Mouse (Mus musculus): ENCODE measurements around the gene Plac9a.
"Not testable (repeated sequence)": the region's sequence is repeated elsewhere in the genome, so short reads cannot be mapped to it uniquely, and the experiment has no call there.

The Plac9a gene

DNA sequence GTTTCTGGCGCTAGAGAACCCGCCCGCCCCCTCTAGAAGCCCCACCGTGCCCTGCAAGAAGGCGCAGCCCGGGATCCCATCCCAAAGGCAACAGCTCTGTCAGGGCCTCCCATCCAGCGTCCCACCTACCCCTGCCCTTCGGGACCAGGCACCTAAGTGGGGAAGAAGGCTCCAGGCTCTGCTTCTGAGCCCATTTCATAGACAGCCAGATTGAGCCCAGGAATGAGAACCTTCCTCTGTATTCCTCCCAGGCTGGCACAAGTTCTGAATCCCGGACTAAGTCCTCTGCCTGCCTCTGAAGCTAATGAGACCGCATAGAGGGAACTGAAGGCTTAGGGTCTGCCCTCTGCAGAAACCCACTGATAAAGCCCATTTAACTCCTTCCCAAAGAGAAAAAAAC lies at the start of gene Plac9a:
Gene Plac9a, minus strand, starts transcription at position 101 of the 400 bp plus-strand sequence.
- not testable (repeated sequence) for DNase-seq (ENCODE audit: low read depth, low spot score)

DNA sequence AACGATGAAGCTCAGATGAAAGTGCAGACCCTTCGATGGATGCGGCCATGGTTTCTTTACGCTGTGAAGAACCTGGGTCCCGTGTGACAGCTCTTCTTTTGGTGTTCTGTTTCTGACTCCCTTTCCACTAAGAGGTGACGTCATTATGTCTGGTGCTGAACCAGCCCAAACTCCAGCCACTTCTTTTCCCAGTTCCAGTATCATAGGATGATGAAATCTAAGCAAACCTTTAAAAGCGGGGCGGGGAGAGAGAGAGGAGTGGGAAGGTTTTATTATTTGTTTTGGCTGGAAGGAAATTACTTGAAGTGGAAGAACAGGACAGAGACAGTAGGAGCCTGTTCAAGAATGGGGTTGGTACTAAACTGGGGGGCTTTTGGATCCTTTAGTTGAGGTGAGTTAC lies 35.1 kb upstream of the Plac9a start, which contains the start of gene Cphx1:
Gene Cphx1, plus strand, starts transcription at position 301 of the 400 bp plus-strand sequence.
- not testable (repeated sequence) for DNase-seq (ENCODE audit: low read depth, low spot score)

DNA sequence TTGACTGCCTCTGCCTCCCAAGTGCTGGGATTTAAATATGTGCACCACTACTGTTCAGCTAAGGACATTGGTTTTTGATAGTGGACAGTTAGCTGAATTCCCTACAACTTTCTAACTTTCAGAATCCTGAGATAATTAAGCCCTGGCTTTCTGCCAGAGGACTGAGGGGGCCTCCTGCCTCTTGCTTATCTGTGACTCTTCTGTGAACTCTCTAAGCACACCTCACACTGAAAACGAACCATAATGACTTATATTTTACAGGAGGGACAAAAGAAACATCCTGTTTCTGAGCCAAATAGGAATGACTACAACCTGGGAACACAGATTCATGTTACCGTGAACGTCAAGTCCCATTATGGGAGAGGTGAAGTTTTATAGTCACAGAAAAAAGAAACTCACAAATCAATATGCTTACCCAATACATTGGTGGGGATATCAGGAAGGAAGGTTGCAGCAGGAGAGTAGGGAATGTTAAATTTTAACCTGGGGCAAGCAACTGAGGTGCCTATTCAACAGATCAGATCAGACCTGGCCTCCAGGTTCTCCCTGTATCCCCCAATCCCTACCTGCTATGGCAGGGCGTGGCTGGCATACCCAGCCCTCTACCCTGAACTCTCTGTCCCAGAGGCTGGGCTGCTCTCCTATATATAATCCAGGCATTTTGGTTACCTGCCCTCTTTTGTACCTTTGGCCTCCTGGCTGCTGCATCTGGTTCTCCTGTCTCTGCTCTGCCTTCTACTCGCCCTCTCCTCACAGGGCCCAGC lies 34.1 kb upstream of the Plac9a start:
- DNase-seq (ENCODE audit: low read depth, low spot score) = not testable (repeated sequence)

- DNase-seq (ENCODE audit: low read depth, low spot score) = not testable (repeated sequence)
Measured at GRCm38 (mm10) chr14:25927562-25927881, 24.6 kb upstream of the Plac9a start, which contains the start of gene Tmem254a. Tmem254a (minus strand) TSS chr14:25927672.

- DNase-seq (ENCODE audit: low read depth, low spot score) = not testable (repeated sequence)
Measured at GRCm38 (mm10) chr14:25926814-25927561, 24.1 kb upstream of the Plac9a start.

- DNase-seq (ENCODE audit: low read depth, low spot score) = not testable (repeated sequence)
Measured at GRCm38 (mm10) chr14:25918427-25919170, 15.7 kb upstream of the Plac9a start.

- not testable (repeated sequence) for DNase-seq (ENCODE audit: low read depth, low spot score)
Measured at GRCm38 (mm10) chr14:25908976-25909375, 6.1 kb upstream of the Plac9a start.

DNA sequence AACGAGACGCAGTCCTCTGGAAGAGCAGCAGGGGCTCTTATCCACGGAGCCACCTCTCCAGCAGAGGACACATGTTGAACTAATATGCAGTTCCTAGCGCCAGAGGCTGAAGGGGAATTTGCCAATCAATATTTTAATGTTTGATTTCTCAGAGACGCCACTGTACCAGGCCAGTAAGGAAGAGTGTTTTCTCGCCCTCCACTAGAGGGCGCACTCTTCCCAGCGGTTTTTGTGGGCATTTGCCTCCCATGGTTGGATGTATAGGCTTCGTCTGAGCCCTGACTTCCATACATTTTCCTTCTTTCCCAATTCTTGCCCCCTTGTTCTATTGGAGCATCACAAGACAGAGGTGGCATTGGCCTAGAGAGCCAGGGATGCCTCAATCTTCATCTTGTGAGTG lies 4.4 kb upstream of the Plac9a start:
- not testable (repeated sequence) for DNase-seq (ENCODE audit: low read depth, low spot score)

- not testable (repeated sequence) for DNase-seq (ENCODE audit: low read depth, low spot score)
Measured at GRCm38 (mm10) chr14:25905243-25905642, 2.3 kb upstream of the Plac9a start.

GRCm38 (mm10) chr14:25895686-25896085 lies 7.2 kb downstream of the Plac9a start:
- DNase-seq (ENCODE audit: low read depth, low spot score) = not testable (repeated sequence)

GRCm38 (mm10) chr14:25894566-25894965 lies 8.3 kb downstream of the Plac9a start:
- DNase-seq (ENCODE audit: low read depth, low spot score) = not testable (repeated sequence)

DNA sequence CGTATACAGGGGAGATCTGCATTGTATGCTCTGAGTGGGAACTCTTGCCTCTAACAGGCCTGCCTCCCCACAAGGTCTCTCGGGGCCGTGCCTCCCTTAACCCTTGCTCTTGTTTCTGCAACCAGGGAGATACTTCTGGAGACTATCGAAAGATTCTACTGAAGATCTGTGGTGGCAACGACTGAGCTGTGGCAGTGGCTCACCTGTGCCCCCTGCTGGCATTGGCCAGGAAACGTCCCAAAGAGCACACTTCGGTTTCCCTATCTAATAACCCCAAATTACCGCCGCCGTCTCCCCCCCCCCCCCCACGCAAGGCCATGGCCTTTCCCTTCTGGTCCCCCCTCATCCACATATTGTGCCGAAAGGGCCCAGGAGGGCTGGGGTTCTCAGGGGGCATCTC lies 17.0 kb downstream of the Plac9a start:
- DNase-seq (ENCODE audit: low read depth, low spot score) = not testable (repeated sequence)

DNA sequence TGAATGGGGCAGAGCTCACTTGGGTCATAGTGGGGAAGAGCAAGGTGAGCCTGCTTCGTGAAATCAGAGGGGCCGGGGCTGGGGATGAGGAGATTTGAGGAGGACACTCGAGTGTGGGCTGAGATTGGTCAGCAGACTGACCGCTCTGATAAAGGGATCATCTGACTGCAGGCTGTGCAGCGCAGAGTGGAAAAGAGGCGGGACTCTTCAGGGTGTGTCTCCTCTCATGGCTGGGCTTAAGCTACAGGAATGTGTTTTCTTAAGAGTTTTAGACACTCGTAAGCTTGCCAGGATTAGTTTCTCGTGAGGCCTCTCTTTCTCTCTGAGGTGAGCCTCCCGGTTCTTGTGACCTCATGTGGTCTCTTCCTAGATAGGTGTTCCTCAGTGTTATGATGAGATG lies 21.1 kb downstream of the Plac9a start:
- not testable (repeated sequence) for DNase-seq (ENCODE audit: low read depth, low spot score)

DNA sequence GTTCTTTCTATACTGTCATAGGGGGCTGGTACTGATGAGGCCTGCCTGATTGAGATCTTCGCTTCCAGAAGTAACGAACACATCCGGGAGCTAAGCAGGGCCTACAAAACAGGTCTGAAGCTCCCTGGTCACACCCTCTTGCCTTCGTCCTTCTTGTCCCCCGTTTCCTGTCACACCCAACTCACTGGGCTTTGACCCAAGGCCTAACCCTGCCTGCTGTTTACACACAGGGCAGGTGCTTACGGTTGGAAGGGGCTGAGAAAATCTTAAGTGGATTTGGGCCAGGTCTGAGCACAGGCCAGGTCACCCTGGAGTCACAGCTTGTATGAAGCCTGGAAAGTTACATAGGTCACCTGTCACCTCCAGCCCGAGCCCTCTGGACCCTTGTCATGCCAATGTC lies 26.3 kb downstream of the Plac9a start:
- not testable (repeated sequence) for DNase-seq (ENCODE audit: low read depth, low spot score)

DNA sequence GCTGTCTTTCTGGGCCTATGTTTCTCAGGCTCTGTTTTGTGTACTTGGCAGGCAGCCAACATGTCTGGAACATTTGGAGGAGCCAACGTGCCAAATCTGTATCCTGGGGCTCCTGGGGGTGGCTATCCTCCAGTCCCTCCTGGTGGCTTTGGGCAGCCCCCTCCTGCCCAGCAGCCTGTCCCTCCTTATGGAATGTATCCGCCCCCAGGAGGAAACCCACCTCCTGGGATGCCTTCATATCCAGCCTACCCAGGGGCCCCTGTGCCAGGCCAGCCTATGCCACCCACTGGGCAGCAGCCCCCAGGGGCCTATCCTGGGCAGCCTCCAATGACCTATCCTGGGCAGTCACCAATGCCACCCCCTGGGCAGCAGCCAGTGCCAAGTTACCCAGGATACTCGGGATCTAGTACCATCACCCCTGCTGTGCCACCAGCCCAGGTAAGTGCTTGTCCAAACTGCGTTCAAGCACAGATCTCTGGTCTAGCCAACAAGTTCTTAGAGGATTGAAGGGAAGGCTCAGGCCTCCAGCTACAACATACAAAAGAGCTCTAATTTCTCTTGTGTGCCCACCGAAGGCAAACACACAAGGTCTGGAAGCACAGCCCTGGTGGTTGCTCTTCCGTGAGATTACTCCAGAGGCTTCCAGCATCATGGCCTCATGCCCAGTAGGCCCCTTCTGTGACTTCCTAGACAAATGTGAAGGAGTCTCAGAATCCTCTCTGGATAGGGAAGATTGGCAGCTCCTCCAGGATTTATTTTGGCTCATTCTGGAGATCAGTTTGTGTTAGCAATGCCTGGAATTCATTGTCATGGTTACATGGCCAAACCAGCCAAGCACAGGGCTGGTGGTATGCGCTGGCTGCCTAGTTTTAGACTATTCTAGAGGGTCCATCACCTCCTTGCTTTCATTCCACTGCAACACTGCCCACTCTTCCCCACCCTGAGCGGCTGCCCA lies 30.2 kb downstream of the Plac9a start:
- DNase-seq (ENCODE audit: low read depth, low spot score) = no peak

DNA sequence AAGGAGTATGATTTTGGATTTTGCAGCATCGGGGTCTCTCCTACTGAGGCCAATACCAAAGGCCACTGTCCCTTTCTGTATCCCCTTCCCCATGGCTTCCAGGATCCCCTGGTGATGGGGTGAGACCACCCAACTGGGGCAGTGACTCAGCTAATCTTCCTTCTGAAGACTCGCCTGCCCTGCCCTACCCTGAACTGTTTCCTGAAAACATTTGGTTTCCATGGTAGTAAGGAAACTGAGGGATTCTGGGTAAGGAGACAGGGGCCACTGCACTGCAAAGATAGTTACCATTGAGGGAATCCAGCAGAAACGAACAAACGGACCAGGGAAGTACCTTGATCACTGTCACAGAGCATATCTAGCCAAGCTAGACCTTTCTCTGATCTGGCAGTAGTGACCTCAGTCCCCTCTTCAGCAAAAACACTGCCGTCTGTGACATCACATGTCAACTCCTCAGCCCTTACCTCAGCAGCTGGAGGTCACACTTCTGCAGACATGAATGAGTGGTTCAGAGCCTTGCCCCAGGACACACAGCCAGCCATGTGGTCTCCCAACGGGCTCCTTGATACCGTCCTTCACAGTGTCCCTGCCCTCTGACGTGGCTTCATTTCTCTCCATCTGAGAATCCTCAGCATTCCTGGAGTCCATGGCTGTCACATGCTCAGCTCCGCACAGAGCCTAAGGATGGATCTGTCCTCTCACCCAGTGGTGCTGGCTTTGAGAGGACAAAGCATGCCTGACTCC lies 33.6 kb downstream of the Plac9a start:
- no peak for DNase-seq (ENCODE audit: low read depth, low spot score)

- DNase-seq (ENCODE audit: low read depth, low spot score) = no peak
Measured at GRCm38 (mm10) chr14:25868706-25869105, 34.2 kb downstream of the Plac9a start.

DNA sequence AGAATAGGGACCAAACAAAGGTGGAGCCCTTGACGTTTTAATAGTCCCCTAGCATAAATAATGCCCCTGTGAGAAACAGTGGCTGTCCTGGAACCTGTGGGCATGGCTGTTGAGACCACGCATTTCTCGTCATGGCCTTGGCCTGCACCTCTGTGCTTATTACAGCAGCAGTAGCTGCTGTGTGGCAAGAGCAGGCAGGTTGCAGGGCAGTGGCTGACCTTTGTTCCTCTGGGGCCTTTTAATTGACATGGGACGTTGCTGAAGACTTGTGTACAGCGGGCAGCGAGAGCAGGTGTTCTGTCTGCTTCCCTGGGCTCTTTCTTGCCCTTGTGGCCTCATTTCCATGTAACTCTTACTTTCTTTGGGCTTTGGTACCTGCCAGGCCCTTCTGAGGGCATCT lies 35.1 kb downstream of the Plac9a start:
- no peak for DNase-seq (ENCODE audit: low read depth, low spot score)

DNA sequence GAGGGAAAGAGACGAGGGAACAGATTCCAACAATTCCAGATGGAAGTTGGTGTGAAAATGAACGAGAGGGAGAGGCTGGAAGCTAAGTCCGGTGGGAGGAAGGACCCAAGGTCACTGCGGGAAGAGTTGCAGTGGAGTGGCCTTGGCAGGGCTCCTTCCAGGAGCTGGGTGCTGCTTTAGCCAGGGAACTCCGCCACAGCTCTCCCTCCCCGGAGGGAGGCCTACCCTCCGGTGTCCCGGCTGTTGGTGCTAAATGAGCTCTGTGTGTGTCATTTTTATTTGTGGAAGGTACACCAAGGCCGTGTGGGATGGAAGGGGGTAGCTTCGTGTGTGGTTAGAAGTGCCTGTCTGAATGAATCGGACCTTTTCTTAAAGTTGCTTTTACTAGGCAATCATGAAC lies 36.1 kb downstream of the Plac9a start:
- no peak for DNase-seq (ENCODE audit: low read depth, low spot score)

DNA sequence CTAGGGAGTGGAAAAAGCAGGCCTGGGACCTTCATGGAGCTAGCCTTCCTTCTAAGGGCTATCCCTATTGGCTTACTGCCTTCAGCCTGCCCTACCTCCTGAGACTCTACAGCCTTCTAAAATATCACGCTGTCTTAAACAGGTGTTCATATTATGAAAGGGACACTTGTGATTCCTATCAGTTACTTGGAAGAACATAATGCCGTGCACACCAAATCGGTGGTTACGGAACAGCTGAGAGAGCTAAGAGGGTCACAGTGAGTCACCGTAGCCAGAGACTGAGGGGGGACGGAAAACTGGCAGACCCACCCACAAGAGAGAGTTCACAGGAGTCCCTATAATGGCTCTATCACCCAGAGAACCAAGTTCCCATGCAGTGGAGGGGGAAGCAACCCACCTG lies 36.5 kb downstream of the Plac9a start:
- DNase-seq (ENCODE audit: low read depth, low spot score) = no peak

Measured in A20 (cell line).